Mouse (Mus musculus): Measurements from ENCODE around the gene Trim39.
A peak's percentile ranks its signal among the peaks of the same experiment; 100 is the strongest.

Trim39 gene

GRCm38 (mm10) chr17:36245741-36246140, 26.3 kb downstream of the Trim39 start:
- no peak for DNase-seq

- DNase-seq, result no peak
Measured at GRCm38 (mm10) chr17:36244031-36244430, 28.0 kb downstream of the Trim39 start.

GRCm38 (mm10) chr17:36240637-36241213, 31.3 kb downstream of the Trim39 start:
- DNase-seq, result no peak

- peak; percentile 26 for DNase-seq
Measured at GRCm38 (mm10) chr17:36237321-36237921, 34.6 kb downstream of the Trim39 start.

GRCm38 (mm10) chr17:36235300-36235699, 36.7 kb downstream of the Trim39 start:
- peak; percentile 31 for DNase-seq

GRCm38 (mm10) chr17:36233572-36233971, 38.5 kb downstream of the Trim39 start:
- DNase-seq, result no peak

GRCm38 (mm10) chr17:36231318-36231717, 40.7 kb downstream of the Trim39 start:
- peak; percentile 82 for DNase-seq

- DNase-seq, result no peak
Measured at GRCm38 (mm10) chr17:36229046-36229445, 43.0 kb downstream of the Trim39 start.

GRCm38 (mm10) chr17:36226921-36227320, 45.1 kb downstream of the Trim39 start:
- DNase-seq, result no peak

- DNase-seq, result no peak
Measured at GRCm38 (mm10) chr17:36225231-36225824, 46.7 kb downstream of the Trim39 start.

- DNase-seq, result no peak
Measured at GRCm38 (mm10) chr17:36224451-36224850, 47.6 kb downstream of the Trim39 start.

GRCm38 (mm10) chr17:36218594-36219155, 53.4 kb downstream of the Trim39 start:
- no peak for DNase-seq

GRCm38 (mm10) chr17:36215586-36215985, 56.5 kb downstream of the Trim39 start:
- DNase-seq, result no peak
